Mouse (Mus musculus): ENCODE data around the gene Meis2.

Gene Meis2

DNA sequence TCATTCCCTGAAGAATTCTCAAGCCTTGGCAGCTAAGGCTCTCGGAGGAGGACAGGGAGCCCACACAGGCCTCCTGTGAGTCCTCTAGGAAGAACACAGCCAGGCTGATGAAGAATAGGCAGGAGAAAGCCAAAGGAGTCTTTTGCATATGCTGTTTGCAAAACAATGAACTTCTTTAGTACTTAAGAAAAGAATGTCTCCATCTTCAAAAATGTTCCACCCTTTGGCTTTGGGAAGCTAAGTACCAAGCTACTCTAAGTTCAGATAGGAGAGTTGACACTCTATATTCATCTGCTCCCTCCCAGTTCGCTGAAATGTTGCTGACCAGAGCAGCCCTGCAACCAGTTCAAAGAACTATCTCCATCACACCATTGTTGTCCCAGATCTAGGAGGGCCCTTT is 195.7 kb downstream of the Meis2 start:
- no peak for DNase-seq (ENCODE audit: low read depth, low spot score)
- no peaks in the 10 kb centered on the region for H3K27me3 ChIP-seq (ENCODE audit: control insufficient read depth, insufficient read depth, low read length, poor library complexity, severe bottlenecking)

DNA sequence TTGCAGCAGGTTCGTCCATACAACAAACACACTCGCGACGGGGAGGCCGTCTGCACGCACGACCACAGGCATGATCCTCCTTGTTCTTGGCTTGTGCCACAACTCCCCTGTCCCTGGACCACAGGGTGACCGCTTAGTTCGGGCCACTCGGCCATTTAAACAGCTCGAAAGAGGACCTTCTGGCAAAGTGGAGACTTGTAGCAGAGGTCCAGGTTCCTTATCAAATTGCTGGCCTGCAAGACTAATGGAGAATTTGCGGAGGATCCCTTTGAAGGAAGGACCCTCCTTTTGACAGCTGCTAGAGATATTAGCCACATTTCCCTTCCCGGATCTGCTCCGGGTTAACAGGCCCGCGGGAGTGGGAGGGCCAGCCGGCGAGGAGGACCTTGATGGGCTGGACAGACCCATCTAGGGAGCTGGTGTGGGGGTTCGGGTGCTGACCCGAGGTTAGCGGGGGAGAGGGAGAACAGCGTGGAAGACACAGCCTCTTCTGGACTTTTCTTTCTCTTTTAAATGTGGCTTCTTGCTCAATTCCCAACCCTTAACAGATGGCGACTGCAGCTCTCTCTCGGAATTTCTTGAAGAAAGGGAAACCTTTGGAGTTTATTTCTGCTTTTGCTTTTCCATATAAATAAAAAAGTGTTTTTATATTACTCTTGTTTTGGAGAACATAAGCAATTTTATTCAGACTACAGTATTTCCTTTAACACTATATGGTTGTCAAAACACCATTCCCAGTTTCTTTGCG is 204.9 kb downstream of the Meis2 start:
- no peaks in the 10 kb centered on the region for H3K27me3 ChIP-seq (ENCODE audit: control insufficient read depth, insufficient read depth, low read length, poor library complexity, severe bottlenecking)
- DNase-seq (ENCODE audit: low read depth, low spot score): no peak
- no peaks in the 10 kb centered on the region for H3K36me3 ChIP-seq (ENCODE audit: control insufficient read depth, insufficient read depth, low read length, poor library complexity, severe bottlenecking)

More for the DNA sequence above, 195.7 kb downstream of the Meis2 start:
- no peaks in the 10 kb centered on the region for H3K36me3 ChIP-seq (ENCODE audit: control insufficient read depth, insufficient read depth, low read length, poor library complexity, severe bottlenecking)

DNA sequence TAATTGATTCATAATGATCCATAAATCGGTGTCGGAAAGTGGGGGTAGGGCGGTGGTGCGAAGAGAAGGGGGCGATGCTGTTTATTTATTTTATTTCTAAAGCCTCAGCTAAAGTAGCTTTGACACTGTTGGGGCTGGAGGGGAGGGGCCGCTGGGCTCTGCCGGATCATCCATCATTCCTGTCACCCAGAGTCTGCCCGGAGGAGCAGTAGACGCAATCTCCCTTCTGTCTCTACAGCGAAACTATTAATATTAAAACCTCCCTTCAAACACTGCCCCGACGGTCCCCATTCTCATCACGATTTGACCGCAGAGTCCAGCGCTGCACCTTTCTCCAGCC is 205.5 kb downstream of the Meis2 start:
- H3K27me3 ChIP-seq (ENCODE audit: control insufficient read depth, insufficient read depth, low read length, poor library complexity, severe bottlenecking): no peaks in the 10 kb centered on the region
- no peak for DNase-seq (ENCODE audit: low read depth, low spot score)
- no peaks in the 10 kb centered on the region for H3K36me3 ChIP-seq (ENCODE audit: control insufficient read depth, insufficient read depth, low read length, poor library complexity, severe bottlenecking)

GRCm38 (mm10) chr2:115859371-115860140 is 206.1 kb downstream of the Meis2 start:
- H3K36me3 ChIP-seq (ENCODE audit: control insufficient read depth, insufficient read depth, low read length, poor library complexity, severe bottlenecking): no peaks in the 10 kb centered on the region
- DNase-seq (ENCODE audit: low read depth, low spot score): no peak
- 0 out of 2 replicates have a peak, but pooled peaks cover 3% of the 10 kb centered on the region for H3K27me3 ChIP-seq (ENCODE audit: control insufficient read depth, insufficient read depth, low read length, poor library complexity, severe bottlenecking)

GRCm38 (mm10) chr2:115858927-115859326 is 206.7 kb downstream of the Meis2 start:
- 0 out of 2 replicates have a peak, but pooled peaks cover 3% of the 10 kb centered on the region for H3K27me3 ChIP-seq (ENCODE audit: control insufficient read depth, insufficient read depth, low read length, poor library complexity, severe bottlenecking)

DNA sequence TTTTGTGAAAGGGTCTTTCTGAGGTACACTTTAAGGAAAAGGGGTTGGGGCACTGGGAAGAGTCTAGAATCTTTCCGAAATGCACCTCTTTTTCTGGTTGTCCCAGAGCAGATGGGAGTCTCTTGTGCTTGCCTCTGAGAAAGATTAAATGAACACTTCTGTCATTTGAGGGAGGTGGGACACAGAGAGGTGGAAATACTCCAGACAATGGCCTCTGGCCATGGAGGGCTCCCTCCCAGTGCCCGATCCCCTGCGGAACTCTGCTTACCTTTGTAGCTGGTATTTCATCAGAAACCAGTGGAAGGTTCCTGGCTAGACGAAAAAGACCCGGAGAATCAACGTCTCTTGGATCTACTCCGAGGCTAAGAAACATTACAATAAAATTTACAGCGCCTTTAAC is 207.4 kb downstream of the Meis2 start:
- H3K36me3 ChIP-seq (ENCODE audit: control insufficient read depth, insufficient read depth, low read length, poor library complexity, severe bottlenecking): no peaks in the 10 kb centered on the region
- 0 out of 2 replicates have a peak, but pooled peaks cover 3% of the 10 kb centered on the region for H3K27me3 ChIP-seq (ENCODE audit: control insufficient read depth, insufficient read depth, low read length, poor library complexity, severe bottlenecking)
- DNase-seq (ENCODE audit: low read depth, low spot score): no peak

More at GRCm38 (mm10) chr2:115858927-115859326, 206.7 kb downstream of the Meis2 start:
- no peak for DNase-seq (ENCODE audit: low read depth, low spot score)
- H3K36me3 ChIP-seq (ENCODE audit: control insufficient read depth, insufficient read depth, low read length, poor library complexity, severe bottlenecking): no peaks in the 10 kb centered on the region

DNA sequence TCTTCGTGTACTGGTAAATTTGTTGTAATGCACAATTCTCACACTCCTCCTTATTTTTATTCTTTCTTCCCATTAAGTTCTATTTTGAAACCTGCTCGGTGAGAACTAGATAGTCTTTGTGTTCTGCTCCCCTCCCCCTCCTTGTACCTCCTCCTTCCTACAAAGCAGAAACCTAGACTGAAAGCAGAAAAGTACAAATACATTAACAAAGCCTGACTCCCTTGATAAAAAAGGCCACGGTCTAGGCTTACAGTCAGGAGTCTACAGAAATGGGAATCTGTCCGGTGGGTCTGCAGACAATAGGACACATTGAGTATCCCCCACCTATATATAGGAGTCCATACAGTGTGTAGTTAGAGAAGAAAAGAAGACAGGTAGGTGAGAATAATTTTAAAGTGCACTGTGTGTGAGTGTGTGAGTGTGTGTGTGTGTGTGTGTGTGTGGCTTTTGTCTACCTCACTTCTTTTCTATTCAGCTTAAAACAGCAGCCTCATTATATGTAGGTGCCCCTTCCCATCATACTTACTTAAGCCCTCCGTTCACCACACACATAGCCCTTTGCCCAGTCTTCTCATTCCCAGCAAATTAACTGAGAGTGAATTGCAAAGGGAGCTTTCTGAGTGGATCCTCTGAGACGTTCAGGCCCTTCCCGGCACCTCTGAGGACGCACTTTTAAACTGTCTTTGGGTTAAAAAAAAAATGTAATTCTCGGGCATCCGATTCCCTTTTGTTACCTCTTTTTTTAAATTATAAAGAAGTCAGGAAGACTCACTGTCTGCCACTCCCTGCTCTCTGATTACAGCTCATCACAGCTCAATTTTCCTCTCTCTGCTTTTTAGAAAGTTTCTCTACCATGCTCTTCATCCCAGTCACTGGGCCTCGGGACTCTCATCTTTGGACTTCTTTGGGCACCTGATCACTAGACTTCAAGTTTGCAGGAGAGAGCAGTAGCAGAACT is 208.2 kb downstream of the Meis2 start:
- Histone ChIP-seq H3K36me3 (ENCODE audit: control insufficient read depth, insufficient read depth, low read length, poor library complexity, severe bottlenecking) (no peaks in the 10 kb centered on the region), H3K27me3 (ENCODE audit: control insufficient read depth, insufficient read depth, low read length, poor library complexity, severe bottlenecking) (0 out of 2 replicates have a peak, but pooled peaks cover 3% of the 10 kb centered on the region)
- DNase-seq (ENCODE audit: low read depth, low spot score): no peak

DNA sequence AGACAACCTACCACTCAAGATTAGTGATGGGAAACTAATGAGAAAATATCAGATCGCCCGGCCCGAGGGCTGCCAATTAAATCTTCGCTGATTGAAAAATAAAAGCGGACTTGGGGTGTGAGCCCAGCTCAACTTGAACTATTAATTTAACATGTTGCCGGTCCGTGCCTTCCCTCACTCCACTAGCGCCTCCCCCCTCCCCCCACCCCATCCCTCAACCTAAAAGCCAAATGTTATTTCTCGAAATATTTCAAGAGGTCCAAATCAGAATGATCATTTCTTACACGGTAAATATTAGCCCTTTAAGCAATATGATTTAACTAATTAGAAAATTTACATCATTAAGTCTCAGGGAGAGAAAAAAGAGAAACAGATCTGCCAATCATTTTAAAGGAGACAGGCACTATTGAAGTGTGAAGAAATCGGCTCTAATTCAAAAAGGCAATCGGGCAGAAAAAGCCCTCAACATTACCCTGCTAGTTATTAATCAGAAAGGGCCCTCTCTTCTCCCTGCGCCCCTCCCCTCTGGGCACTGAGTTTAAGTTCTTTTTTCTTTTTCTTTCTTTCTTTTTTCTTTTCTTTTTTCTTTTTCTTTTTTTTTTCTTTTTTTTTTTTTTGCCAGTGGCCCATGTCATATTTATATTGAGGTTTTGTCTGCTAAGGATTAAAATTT is 209.1 kb downstream of the Meis2 start:
- no peak for DNase-seq (ENCODE audit: low read depth, low spot score)
- Histone ChIP-seq H3K27me3 (ENCODE audit: control insufficient read depth, insufficient read depth, low read length, poor library complexity, severe bottlenecking) (0 out of 2 replicates have a peak, but pooled peaks cover 3% of the 10 kb centered on the region), H3K36me3 (ENCODE audit: control insufficient read depth, insufficient read depth, low read length, poor library complexity, severe bottlenecking) (no peaks in the 10 kb centered on the region)

GRCm38 (mm10) chr2:115855511-115856400 is 209.9 kb downstream of the Meis2 start:
- Histone ChIP-seq H3K27me3 (ENCODE audit: control insufficient read depth, insufficient read depth, low read length, poor library complexity, severe bottlenecking) (0 out of 2 replicates have a peak, but pooled peaks cover 3% of the 10 kb centered on the region), H3K36me3 (ENCODE audit: control insufficient read depth, insufficient read depth, low read length, poor library complexity, severe bottlenecking) (no peaks in the 10 kb centered on the region)
- DNase-seq (ENCODE audit: low read depth, low spot score): peak; percentile 13

DNA sequence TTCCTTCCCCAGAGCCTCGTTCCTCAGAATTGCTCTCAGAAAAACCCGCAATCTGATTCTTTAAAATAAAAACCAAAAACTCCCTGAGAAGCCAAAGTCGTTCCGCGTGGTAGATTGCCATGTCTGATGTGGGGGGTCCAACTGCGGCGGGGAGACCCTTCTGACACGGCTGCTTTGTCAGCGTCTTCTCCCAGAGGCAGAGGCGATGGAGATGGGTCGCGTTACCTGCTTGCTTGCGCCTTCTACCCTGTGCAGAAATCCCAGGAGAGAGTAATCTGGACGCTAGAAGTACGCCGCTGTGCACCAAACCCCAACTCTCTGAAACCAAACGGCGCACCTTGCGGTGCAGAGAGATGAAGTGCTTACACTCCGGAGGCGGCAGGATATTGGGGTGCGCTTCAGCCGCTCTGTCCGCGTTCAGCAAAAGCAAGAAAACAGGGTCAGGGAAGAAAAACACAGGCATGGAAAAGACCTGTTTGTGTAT is 210.8 kb downstream of the Meis2 start:
- H3K36me3 ChIP-seq (ENCODE audit: control insufficient read depth, insufficient read depth, low read length, poor library complexity, severe bottlenecking): no peaks in the 10 kb centered on the region
- no peak for DNase-seq (ENCODE audit: low read depth, low spot score)
- H3K27me3 ChIP-seq (ENCODE audit: control insufficient read depth, insufficient read depth, low read length, poor library complexity, severe bottlenecking): 0 out of 2 replicates have a peak, but pooled peaks cover 3% of the 10 kb centered on the region

DNA sequence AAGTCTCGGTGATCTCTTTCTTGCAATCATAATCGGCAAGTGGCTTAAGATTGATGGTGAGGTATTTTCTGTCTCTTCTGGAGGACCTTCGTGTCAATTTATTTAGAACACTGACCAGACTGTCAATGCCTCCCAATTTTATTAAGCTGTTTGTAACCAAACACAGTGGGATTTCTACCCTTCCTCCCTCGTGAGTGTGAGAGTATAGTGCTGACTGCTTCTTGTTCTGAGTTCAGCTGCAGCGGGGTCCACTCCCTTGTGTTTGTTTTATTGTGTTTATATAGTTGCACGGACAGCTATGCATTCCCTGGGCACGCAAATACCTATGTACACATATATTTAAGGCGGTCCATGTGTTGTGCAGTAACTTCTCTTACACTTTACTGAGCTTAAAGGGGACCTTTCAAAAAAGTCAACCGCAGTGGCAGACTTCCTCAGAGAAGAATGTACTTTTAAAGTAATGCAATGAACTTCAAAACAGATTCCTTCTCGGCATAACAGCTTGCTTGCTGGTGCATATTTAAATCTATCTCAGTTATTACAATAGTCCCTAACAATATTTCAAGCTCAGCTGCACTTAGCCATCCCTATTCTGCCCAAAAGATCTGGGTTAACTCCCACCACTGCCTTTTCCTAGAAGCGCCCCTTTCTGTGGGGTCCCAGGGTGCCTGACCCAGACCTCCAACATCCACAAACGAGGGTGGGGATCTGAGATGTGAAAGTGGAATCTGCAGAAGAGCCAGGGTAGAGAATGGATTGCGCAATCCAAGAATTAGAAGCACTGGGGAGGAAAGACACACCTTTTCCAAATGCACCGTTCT is 211.4 kb downstream of the Meis2 start:
- DNase-seq (ENCODE audit: low read depth, low spot score): no peak
- Histone ChIP-seq H3K27me3 (ENCODE audit: control insufficient read depth, insufficient read depth, low read length, poor library complexity, severe bottlenecking) (0 out of 2 replicates have a peak, but pooled peaks cover 3% of the 10 kb centered on the region), H3K36me3 (ENCODE audit: control insufficient read depth, insufficient read depth, low read length, poor library complexity, severe bottlenecking) (no peaks in the 10 kb centered on the region)

GRCm38 (mm10) chr2:115853221-115853620 is 212.4 kb downstream of the Meis2 start:
- H3K27me3 ChIP-seq (ENCODE audit: control insufficient read depth, insufficient read depth, low read length, poor library complexity, severe bottlenecking): 0 out of 2 replicates have a peak, but pooled peaks cover 3% of the 10 kb centered on the region

More at GRCm38 (mm10) chr2:115853221-115853620, 212.4 kb downstream of the Meis2 start:
- H3K36me3 ChIP-seq (ENCODE audit: control insufficient read depth, insufficient read depth, low read length, poor library complexity, severe bottlenecking): no peaks in the 10 kb centered on the region
- no peak for DNase-seq (ENCODE audit: low read depth, low spot score)
